Comparison of ENCODE assay signal across 8 mouse cellular contexts in the genomic region with DNA sequence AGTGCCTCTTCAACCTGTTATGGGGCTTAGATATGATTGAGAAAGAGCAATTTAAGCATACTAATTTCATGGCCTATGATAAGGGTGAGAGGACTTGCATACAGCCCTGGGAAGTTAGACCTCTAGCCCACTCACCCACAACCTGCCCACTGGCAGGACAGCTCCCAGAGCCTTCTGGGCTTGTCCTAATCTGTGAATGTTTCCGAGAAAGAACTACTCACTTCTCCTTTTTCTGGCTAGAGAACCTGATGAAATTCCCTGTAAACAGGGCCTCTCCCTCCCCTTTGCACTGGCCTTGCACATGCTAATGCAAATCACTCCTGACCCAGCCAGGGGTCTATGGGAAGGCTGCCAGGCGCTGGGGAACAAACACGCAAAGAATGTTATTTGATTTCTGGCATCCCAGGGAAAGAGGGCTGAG.
DNase-seq lines count a peak whose midpoint lies in the region; ATAC-seq lines count a peak whose summit lies in the region.

No protein-coding gene starts in this region.

- H3K36me3 ChIP-seq in heart, embryonic 13.5 days: no peaks in the 10 kb centered on the region
- no peaks in the 10 kb centered on the region for H3K36me3 ChIP-seq in midbrain, embryonic 11.5 days (ENCODE audit: control insufficient read depth, insufficient read depth, low read length)

- peak overlapping the region; percentile 84 for H3K27ac ChIP-seq in heart, embryonic 13.5 days (replicated peaks)
- no peak overlapping the region; the same call in 1 of the 2 replicates for H3K27ac ChIP-seq in midbrain, embryonic 11.5 days (ENCODE audit: low read depth, low read length)

- 0 out of 2 replicates have a peak overlapping the region, but pooled peaks have one; percentile 5 for H3K4me2 ChIP-seq in heart, embryonic 13.5 days
- no peak overlapping the region for H3K4me2 ChIP-seq in midbrain, embryonic 11.5 days

- H3K9ac ChIP-seq in heart, embryonic 13.5 days: no peak overlapping the region
- no peak overlapping the region for H3K9ac ChIP-seq in midbrain, embryonic 11.5 days (ENCODE audit: low read length)

- no peaks in the 10 kb centered on the region for H3K27me3 ChIP-seq in heart, embryonic 13.5 days (replicated peaks)
- H3K27me3 ChIP-seq in midbrain, embryonic 11.5 days (ENCODE audit: control insufficient read depth, insufficient read depth, low read length): no peaks in the 10 kb centered on the region

- peak; percentile 46; the same call in 1 of the 2 replicates for ATAC-seq in heart, embryonic 13.5 days (ENCODE audit: extremely low read depth, insufficient number of reproducible peaks, low FRiP score, low TSS enrichment)
- ATAC-seq in midbrain, embryonic 11.5 days (ENCODE audit: low FRiP score): peak; percentile 92
- ATAC-seq in erythroid progenitor cell, adult 5-6 weeks (replicated peaks; ENCODE audit: low FRiP score, poor library complexity, severe bottlenecking): no peak

- no peaks in the 10 kb centered on the region for H3K9me3 ChIP-seq in heart, embryonic 13.5 days
- H3K9me3 ChIP-seq in midbrain, embryonic 11.5 days (ENCODE audit: control insufficient read depth, low read length): no peaks in the 10 kb centered on the region

- 5% methylated on average over 3 of the region's 3 CpGs for WGBS in heart, embryonic 13.5 days
- WGBS in midbrain, embryonic 11.5 days: 3% methylated on average over 3 of the region's 3 CpGs

- peaks cover 24% of the 10 kb centered on the region for H3K4me1 ChIP-seq in heart, embryonic 13.5 days
- H3K4me1 ChIP-seq in midbrain, embryonic 11.5 days (ENCODE audit: control insufficient read depth, insufficient read depth, low read length): peaks cover 8% of the 10 kb centered on the region; the same call in 1 of the 2 replicates

- no peak overlapping the region for H3K4me3 ChIP-seq in heart, embryonic 13.5 days
- no peak overlapping the region for H3K4me3 ChIP-seq in midbrain, embryonic 11.5 days (ENCODE audit: low read depth, low read length)

- DNase-seq in cerebellum, postnatal 14 days: peak; percentile 34 to 45
- DNase-seq in cerebellum, postnatal 36 days: no peak
- peak; percentile 66 for DNase-seq in adipocyte (ENCODE audit: low spot score)
- DNase-seq in kidney, postnatal 10 days: peak; percentile 92
- DNase-seq in midbrain, embryonic 11.5 days (ENCODE audit: low spot score, missing footprints): peak; percentile 90
- no peak for DNase-seq in B cell, adult 2 months

Comparison
In these comparisons a context has a peak if more than half of its experiments do, and no peak if none do; other contexts are left out.
1. DNase-seq: peak in cerebellum, postnatal 14 days (2 of 2), adipocyte (single experiment), kidney, postnatal 10 days (single experiment) and midbrain, embryonic 11.5 days (single experiment); none in cerebellum, postnatal 36 days (0 of 2) and B cell, adult 2 months (0 of 2).